Mouse (Mus musculus) erythroblast, embryonic 14.5 days (primary cell): Measurements from ENCODE around the gene Frmpd3.

Source experiments
- GATA1 ChIP-seq: IDR thresholded peaks from 2 replicates; pipeline ENCODE4 v1.6.1; 2012; ENCODE audit warnings: low read length, inconsistent platforms, mixed read lengths
- TAL1 ChIP-seq: IDR thresholded peaks from 3 replicates; pipeline ENCODE4 v1.6.1; 2012; ENCODE audit warnings: low read length, inconsistent platforms, mixed read lengths

- TF ChIP-seq TAL1 (no peak), GATA1 (no peak)
Observed at GRCm38 (mm10) chrX:140406501-140406900, 64.4 kb downstream of the Frmpd3 start.
